Mouse (Mus musculus) thymus, adult 2 months (tissue): ENCODE data around the gene Xcr1.

ENCODE experiments used
- CTCF ChIP-seq: fragments of 200-500 bp; IDR thresholded peaks from 2 replicates; pipeline ENCODE4 v1.5.1; 2012; ENCODE audit warnings: mild to moderate bottlenecking, control low read depth, low read length, moderate library complexity, borderline replicate concordance; ENCODE audit not compliant: control insufficient read depth, poor library complexity, insufficient read depth; ENCODE audit errors: extremely low read depth
- POLR2A ChIP-seq: fragments of 200-500 bp; IDR thresholded peaks from 2 replicates; pipeline ENCODE4 v1.6.1; 2012; ENCODE audit warnings: mild to moderate bottlenecking, low read length, control low read depth, moderate library complexity; ENCODE audit not compliant: control insufficient read depth, poor library complexity, insufficient read depth; ENCODE audit errors: extremely low read depth

- TF ChIP-seq CTCF (no peak), POLR2A (no peak)
Measured at GRCm38 (mm10) chr9:123806267-123806666, 55.6 kb downstream of the Xcr1 start, which contains the start of gene Cxcr6.
